Mouse (Mus musculus): Measurements from ENCODE around the gene Rtn1.
A peak's percentile ranks its signal among the peaks of the same experiment; 100 is the strongest.

The Rtn1 gene

GRCm38 (mm10) chr12:72279129-72279875 lies 129.6 kb downstream of the Rtn1 start:
- no peak for DNase-seq (ENCODE audit: low spot score in 2 of 2)

- no peak for DNase-seq (ENCODE audit: low spot score in 2 of 2)
These were observed 135.0 kb downstream of the Rtn1 start for GRCm38 (mm10) chr12:72273721-72274414.

- no peak for DNase-seq (ENCODE audit: low spot score in 2 of 2)
These were observed 141.2 kb downstream of the Rtn1 start for GRCm38 (mm10) chr12:72267614-72268013.

- no peak for DNase-seq (ENCODE audit: low spot score in 2 of 2)
These were observed 143.3 kb downstream of the Rtn1 start for GRCm38 (mm10) chr12:72265261-72266228.

GRCm38 (mm10) chr12:72263213-72264103 lies 145.4 kb downstream of the Rtn1 start:
- DNase-seq (ENCODE audit: low spot score in 2 of 2) = no peak

GRCm38 (mm10) chr12:72257000-72257399 lies 151.9 kb downstream of the Rtn1 start:
- DNase-seq (ENCODE audit: low spot score in 2 of 2) = no peak

GRCm38 (mm10) chr12:72253040-72253439 lies 155.8 kb downstream of the Rtn1 start:
- no peak for DNase-seq (ENCODE audit: low spot score in 2 of 2)

- DNase-seq (ENCODE audit: low spot score in 2 of 2) = no peak
These were observed 156.9 kb downstream of the Rtn1 start for GRCm38 (mm10) chr12:72251890-72252445.

GRCm38 (mm10) chr12:72244951-72245350 lies 163.9 kb downstream of the Rtn1 start:
- no peak for DNase-seq (ENCODE audit: low spot score in 2 of 2)

- no peak for DNase-seq (ENCODE audit: low spot score in 2 of 2)
These were observed 166.0 kb downstream of the Rtn1 start for GRCm38 (mm10) chr12:72242807-72243206.

GRCm38 (mm10) chr12:72240506-72240905 lies 168.3 kb downstream of the Rtn1 start:
- DNase-seq (ENCODE audit: low spot score in 2 of 2) = no peak

- DNase-seq (ENCODE audit: low spot score in 2 of 2) = no peak
These were observed 169.5 kb downstream of the Rtn1 start for GRCm38 (mm10) chr12:72239230-72239894.

GRCm38 (mm10) chr12:72237251-72237650 lies 171.6 kb downstream of the Rtn1 start:
- no peak for DNase-seq (ENCODE audit: low spot score in 2 of 2)

GRCm38 (mm10) chr12:72236564-72237011 lies 172.3 kb downstream of the Rtn1 start:
- DNase-seq (ENCODE audit: low spot score in 2 of 2) = peak; percentile 33 to 58

GRCm38 (mm10) chr12:72235621-72236351 lies 173.1 kb downstream of the Rtn1 start:
- peak in 1 of 2 experiments; percentile 23 for DNase-seq (ENCODE audit: low spot score in 2 of 2)

GRCm38 (mm10) chr12:72234966-72235365 lies 173.9 kb downstream of the Rtn1 start:
- DNase-seq (ENCODE audit: low spot score in 2 of 2) = peak in 1 of 2 experiments; percentile 39

- peak in 1 of 2 experiments; percentile 49 for DNase-seq (ENCODE audit: low spot score in 2 of 2)
These were observed 174.7 kb downstream of the Rtn1 start for GRCm38 (mm10) chr12:72234151-72234550.

- peak in 1 of 2 experiments; percentile 47 for DNase-seq (ENCODE audit: low spot score in 2 of 2)
These were observed 175.7 kb downstream of the Rtn1 start for GRCm38 (mm10) chr12:72232826-72233790.

Measured in urinary bladder, postnatal 4 days (tissue).